17 mouse cellular contexts compared by ENCODE assay signal in the genomic region with DNA sequence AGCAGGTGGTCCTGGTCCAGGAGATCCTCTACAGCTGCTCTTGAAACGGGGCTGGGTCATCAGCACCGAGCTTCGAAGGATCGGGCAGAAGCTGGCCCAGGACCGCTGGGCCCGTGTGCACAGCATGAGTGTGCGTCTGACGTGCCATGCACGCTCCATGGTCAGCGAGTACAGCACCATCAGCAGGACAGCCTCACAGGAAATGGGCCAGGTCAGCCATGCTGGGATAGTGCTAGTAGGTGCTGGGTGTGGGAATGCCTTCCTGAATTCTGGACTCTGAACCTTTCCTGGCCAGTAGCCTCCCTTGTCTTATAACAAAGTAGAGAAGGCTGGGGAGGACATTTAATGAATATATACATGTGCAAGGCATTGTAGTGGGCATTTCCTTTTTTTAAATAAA. TPM values are rescaled to one million over a fixed set of nuclear protein-coding genes. Genes with fewer than 3 reads are reported as not detected.
"Had no signal": no experiment of that assay in that cellular context is flagged by ENCODE, and none has a peak within 500 bp of the region (broad histone marks: within the 10 kb centered on the region; RNA-seq: fewer than 3 reads in every experiment).

No protein-coding gene starts in this region.

- H3K9ac ChIP-seq: hindbrain, embryonic 13.5 days; limb, embryonic 13.5 days; liver, embryonic 13.5 days; lung, embryonic 14.5 days; midbrain, embryonic 12.5 days; neural tube, embryonic 13.5 days had no signal

- H3K9me3 ChIP-seq: hindbrain, embryonic 13.5 days; limb, embryonic 13.5 days; liver, embryonic 13.5 days; midbrain, embryonic 12.5 days; neural tube, embryonic 13.5 days had no signal

- H3K4me1 ChIP-seq: hindbrain, embryonic 13.5 days; midbrain, embryonic 12.5 days; neural tube, embryonic 13.5 days had no signal

- H3K27ac ChIP-seq: hindbrain, embryonic 13.5 days; limb, embryonic 13.5 days; liver, embryonic 13.5 days; macrophage; midbrain, embryonic 12.5 days; neural tube, embryonic 13.5 days had no signal

- ATAC-seq: hindbrain, embryonic 16.5 days; intestine, embryonic 16.5 days; lung, postnatal 0 days; midbrain, embryonic 16.5 days had no signal

- H3K27me3 ChIP-seq: hindbrain, embryonic 13.5 days; limb, embryonic 13.5 days; liver, embryonic 13.5 days; midbrain, embryonic 12.5 days; neural tube, embryonic 13.5 days had no signal

- H3K4me2 ChIP-seq: hindbrain, embryonic 13.5 days; limb, embryonic 13.5 days; liver, embryonic 13.5 days; lung, embryonic 14.5 days; midbrain, embryonic 12.5 days; neural tube, embryonic 13.5 days had no signal

- DNase-seq: left cerebral cortex, postnatal 4 days; liver; liver, embryonic 13.5 days; lung, embryonic 14.5 days; retina, postnatal 1 day; thymus, adult 18-20 months; thymus, postnatal 36 days had no signal

- H3K4me3 ChIP-seq: hindbrain, embryonic 13.5 days; limb, embryonic 13.5 days; liver, embryonic 13.5 days; midbrain, embryonic 12.5 days; myocyte; neural tube, embryonic 13.5 days had no signal

- H3K36me3 ChIP-seq: hindbrain, embryonic 13.5 days; limb, embryonic 13.5 days; liver, embryonic 13.5 days; midbrain, embryonic 12.5 days; neural tube, embryonic 13.5 days had no signal

RNA-seq across cellular contexts. Expression of gene Insc, which starts 47.6 kb away (rescaled TPM):
- polyA plus RNA-seq: macrophage had no signal
